Mouse (Mus musculus) spleen, embryonic (tissue): ENCODE data around the gene Magix.

Experiments
- CTCF ChIA-PET: fragments of 350-600 bp; sonication (Branson Sonifier 250); formaldehyde crosslinking; loops from one replicate; lab custom pipeline; 2022; lab: Charles Lee

Magix gene

DNA sequence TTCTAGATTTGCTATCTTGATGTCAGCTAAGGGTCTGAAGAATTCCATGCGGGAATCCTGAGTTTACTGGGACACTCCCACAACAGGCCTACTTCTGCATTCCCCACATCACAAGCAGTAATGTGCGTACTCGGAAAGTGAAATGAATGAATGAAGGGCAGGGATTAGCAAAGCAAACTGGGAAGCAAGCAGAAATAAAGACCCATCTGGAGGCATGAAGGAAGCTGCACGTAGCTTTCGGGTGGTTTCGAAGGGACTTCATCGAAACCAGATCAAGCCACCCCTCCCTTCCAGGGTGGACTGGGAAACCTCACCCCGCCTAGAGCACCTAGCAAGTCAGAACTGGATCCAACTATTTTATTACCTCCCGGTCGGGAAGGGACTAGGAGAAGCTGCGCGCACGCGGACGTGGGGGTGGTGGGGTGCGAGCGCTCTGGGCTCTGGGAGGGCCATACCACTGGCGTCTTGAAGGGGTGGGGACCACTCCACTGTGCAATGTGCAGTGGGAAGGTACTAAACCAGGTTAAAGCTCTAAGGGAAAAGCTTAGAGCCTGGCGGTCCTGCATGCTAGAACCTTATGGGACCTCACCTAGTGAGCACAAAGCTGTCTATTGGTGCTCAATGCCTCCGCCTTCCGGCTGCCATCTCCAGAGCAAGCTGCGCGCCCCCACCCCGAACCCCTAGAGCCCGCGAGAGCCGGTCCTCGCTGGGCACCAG is 6.6 kb downstream of the Magix start:
- CTCF ChIA-PET, result interaction anchor here (0.5 kb wide), 1 partner anchor 25 kb away, joined by 9 read pairs; no protein-coding TSS in a partner anchor

DNA sequence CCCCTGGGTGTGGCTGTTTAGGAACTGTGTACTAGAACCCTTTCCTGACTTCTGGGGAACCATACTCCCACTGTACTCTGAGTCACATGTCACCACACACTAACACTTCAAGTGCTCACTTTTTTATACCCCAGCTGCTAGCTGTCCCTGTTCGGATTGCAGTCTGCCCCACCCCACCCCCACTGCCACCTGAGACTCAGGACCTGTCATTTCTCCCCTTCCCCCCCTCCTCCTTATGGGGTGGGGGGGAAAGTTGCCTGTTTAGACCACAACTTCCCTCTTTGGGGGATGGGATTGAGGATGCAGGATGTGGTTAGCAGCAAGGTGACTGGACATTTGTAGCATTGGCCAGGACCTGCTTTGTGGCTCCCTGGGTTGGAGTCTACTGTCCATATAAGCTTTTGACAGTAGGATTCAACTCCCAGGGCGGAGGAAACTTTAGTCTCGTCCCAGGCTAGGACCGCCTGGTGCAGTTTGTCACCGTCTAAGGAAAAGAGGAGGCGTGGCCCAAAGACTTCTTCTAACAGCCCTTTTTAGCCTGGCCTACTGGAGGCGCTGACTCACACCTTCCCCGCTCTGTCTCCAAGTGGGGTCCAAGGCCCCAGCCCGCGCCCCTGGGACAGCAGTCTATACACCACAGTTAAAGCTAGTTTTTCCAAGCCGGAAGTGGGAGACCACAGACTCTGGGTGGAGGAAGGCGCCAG is 7.3 kb downstream of the Magix start:
- CTCF ChIA-PET, result interaction anchor here (0.5 kb wide), 1 partner anchor 24 kb away, joined by 9 read pairs; no protein-coding TSS in a partner anchor

DNA sequence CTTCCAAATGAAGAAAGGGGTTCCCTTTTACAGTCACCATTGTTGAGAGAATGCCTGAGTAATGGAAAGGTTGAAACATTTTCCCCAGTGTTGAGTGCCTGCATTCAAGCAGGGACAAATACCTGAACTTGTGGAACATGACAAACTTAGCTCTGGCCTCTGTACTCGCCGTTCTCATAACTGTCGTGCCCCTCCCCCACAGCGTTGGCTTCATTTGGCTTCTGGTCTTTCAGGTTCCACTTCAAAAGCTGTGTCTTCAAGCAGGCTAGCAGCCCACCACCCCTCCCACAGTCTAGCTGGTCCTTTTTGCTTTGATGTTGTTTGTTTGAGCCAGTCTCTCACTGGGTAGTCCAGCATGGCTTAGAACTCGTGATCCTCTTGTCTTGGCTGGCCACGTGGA is 8.3 kb downstream of the Magix start:
- CTCF ChIA-PET, result no interaction called here

DNA sequence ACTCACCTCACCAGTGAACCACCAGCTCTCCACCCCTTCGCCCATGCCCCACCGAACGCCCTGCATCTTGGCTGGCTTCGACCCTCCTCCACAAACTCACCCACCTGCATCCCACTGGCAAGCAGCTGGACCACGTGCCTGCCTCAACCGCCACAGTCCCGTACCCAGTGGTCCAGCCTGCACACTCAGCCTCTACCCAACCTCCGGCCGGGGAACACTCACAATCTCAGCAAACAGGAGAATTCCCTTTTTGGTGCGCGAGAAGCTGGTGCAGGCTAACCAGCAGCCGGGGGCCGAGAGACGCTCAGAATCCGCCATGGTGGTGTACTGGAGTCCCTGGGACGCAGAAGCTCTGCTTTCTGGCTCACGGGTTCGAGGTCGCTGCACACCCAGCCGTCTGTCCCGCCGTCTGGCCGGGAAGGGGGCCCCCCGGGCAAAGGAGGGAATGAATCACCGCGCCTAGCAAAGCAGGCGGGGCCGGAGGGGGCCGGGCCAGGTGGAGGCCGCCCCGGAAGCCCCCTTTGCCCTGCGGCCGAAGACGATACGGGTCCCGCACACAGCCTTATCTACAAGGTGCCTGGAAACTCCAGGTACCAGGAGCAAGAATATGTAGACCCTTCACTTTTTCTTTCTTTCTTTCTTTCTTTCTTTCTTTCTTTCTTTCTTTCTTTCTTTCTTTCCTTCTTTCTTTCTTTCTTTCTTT is 10.0 kb downstream of the Magix start, which contains the start of gene Plp2:
Gene Plp2, minus strand, starts transcription at position 470 of the 703 bp plus-strand sequence.
- CTCF ChIA-PET, result interaction anchor here (0.6 kb wide), 2 partner anchors 62 to 117 kb away, joined by 4 to 12 read pairs; no protein-coding TSS in a partner anchor

DNA sequence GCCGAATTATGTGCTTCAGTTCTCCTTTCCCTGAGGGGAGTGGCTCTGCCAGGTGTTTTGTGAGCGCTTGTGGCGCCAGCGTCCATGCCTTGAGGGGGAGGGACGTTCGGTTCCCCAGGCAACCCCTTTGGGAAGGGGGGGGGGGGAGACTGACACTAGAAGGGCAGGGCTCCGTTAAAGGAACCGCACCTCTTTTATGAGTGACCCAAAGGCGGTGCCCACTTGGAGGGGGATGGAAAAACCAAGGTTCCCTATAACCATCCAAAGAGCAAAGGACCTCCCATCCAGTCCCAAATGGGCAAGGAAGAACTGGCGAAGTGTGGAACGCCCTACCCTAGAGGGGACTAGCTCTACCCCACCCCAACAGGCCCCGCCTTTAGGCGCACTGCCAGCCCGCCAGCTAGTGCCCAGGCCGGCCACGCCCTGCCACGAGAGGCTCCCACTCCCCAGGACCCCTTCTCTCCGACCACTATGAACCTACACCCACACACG is 10.6 kb downstream of the Magix start:
- CTCF ChIA-PET, result no interaction called here

DNA sequence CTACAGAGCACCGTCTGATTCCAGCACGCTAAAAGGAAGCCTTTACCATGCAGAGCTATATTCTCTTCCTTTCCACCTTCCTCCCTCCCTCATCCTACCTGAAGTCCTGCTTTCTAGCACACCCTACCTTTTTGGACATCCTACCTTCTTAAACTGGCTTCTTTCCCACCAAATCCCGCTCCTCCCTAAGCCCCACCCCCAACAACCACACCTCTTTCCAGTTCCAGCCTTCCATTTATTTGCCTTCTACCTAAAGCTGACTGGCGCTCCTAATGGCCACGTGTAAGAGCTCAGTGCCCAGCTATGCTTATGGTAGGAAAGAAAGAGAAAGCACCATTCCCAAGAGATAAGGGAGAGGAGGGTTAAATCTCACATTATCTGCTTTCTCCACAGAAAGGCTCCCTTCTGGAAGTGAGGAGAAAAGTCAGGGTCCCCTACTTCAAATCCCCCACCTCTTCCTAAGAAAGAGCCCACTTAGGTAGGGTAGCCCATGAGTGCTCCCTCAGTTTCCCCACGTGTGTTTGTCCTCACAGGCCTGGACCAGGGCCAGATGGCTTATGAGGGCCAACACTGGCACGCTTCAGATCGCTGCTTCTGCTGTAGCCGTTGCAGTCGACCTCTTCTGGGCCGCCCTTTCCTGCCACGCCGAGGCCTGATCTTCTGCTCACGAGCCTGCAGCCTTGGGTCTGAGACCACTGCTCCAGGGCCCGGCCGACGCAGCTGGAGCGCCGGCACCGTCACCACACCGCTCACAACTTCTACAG is 15.1 kb downstream of the Magix start:
- CTCF ChIA-PET, result no interaction called here

DNA sequence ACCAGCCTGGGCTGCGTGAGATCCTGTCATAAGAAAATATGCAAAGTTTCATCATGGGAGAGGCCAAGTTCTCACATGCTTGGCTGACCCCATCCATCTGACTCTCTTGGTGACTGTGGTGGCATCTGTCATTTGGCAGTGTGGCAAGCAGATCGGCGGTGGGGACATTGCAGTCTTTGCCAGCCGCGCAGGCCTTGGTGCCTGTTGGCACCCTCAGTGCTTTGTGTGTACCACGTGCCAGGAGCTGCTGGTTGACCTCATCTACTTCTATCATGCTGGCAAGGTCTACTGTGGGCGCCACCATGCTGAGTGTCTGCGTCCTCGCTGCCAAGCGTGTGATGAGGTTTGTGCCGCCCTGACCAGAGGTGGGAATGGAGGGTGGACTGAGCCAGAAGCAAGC is 16.3 kb downstream of the Magix start:
- CTCF ChIA-PET, result no interaction called here

DNA sequence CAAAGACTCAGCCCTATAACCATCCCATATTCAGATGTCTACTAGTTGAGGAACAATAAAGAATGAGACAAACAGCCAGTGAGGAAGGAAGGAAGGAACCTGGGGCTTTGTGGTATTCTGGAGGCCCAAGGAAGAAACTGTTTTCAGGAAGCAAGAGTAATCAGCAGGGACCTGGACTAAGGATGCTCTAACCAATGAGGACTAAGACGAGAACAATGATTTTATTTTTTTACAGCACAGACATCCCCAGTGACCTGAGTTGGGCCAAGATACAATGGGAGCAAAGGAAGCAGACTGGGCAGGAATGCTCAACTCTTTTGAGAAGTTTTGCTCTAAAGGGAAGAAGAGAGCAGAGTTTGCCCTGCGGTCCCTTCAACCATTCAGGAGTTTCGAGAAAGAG is 18.1 kb downstream of the Magix start:
- CTCF ChIA-PET, result no interaction called here

DNA sequence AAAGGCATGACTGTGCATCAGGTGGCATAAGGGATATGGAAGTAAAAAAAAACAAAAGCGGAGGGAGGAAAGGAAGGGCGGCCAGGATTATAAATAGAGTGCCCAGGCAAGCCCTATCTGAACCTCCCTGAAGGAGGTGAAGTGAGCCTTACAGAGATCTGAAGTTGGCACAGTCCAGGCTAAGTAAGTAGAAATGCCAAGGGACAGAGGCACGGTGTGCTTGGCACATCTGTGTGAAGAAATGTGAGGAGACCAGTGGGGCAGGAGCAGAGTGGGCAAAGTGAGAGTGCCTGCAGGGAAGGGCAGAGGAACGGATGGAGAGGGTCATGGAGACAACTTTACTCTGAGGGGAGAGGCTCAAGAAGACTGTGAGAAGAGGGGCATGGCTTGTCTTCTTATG is 20.0 kb downstream of the Magix start:
- CTCF ChIA-PET, result no interaction called here

DNA sequence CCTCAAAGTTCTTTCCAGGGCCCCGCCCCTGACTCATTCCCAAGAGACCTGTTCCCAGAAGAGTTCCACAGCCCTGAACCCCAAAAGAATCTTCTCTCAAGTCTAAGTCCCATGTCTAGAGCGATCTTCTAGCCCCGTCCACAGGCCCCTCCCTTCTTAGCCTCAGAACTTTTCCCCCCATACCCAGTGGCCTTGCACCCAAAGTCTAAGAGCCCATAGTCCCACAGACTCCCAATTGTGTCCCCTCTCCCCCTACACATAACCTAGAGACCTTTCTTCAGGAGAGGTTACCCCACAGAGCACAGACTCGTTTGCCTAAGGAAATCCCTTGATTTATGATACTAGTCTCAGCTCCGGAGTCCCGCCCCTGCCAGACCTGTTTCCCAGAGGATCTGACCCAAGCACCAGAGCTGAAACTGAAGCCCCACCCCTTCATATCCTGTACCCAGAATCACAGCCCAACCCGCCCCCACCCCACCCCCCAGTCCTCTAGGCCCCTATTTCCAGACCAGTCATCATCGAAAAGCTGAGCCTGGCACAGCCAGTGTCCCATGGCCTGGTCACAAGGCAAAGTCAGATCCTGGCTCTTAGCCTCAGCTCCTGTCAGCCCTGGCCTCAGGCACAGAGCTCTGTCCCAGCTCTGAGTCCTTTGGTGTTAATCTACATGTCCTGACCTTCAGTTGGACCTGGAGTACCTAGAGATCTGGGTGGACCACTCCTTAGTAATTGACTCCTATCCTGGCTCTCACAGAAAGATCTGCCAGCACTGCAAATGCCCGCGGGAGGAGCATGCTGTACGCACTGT is 22.1 kb downstream of the Magix start:
- CTCF ChIA-PET, result no interaction called here

DNA sequence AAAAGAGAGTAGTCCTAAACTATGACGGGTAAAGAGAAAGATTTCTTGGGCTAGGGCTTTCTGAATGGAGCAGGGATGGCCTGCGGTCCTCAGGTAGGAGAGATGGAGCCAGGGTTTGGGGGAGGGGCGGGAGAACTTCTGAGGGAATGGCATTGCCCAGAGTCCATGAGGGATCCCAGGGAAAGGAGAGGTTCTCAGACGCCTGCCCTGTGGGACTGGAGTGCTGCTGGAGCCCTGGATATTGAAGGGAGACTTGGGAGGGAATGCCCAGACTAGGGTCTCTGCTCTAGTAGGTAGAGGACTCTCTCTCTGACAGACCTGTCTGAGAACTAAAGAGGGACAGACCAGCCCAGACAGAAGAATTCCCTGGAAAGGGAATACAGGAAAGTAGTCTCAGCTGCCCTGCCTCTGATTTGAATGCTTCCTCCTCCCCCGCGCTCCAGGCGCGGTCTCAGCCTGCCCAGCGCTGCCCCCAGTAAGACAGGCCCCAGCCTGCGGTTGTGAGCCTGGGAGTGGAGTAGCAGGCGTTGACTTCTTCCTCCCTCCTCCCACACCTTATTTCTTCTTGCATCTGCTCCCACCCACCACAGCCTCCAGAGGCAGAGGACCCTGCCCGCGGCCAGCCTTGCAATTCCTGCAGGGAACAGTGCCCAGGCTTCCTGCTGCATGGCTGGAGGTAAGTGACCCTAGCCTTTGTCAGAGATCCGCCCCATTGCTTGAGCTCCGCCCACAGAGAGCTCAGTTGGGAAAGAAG is 22.8 kb downstream of the Magix start:
- CTCF ChIA-PET, result no interaction called here

DNA sequence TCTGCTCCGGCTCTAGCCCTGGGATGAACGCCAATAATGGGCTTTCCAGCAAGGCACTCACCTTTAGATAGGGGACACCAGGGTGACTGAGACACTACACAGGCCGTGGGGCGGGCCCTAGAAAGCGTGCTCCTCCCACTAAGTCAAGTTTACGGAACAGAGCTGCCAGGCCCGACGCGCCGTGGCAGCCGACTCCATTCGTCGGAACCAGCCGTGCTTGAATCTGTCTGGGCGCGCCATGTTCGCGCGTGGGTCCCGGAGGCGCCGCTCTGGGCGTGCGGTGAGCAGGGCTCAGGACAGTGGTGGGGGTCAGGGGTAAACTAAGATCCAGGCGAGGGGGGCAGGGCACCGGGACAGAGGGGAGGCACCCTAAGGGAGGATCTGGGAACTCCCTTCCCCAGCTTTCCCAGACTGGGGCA is 23.8 kb downstream of the Magix start, which contains the start of gene Prickle3:
Gene Prickle3, plus strand, starts transcription at position 40 of the 419 bp plus-strand sequence.
- CTCF ChIA-PET, result no interaction called here

DNA sequence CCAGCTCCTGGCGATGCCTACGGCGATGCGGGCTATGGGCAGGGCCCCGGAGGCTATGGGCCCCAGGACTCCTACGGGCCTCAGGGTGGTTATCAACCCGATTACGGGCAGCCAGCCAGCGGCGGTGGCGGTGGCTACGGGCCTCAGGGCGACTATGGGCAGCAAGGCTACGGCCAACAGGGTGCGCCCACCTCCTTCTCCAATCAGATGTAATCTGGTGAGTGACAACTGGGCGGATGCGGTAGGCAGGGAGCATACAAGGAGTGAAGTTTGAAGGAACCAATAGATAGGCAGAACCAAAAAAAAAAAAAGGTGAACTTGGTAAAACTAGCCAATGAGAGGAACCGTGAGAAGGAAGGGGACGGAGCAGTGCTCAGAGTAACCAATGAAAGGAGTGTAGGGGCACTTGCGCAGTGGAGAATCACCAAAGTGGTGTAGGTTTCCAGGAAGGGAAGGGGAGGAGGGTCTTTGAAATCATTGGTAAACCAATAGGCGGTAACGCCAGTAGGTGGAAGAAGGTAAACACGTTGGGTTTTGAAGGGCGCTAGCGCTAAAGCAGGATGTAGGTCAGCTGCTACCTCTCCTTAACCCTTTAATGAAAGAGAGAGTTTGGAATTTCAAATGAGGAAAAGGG is 32.3 kb downstream of the Magix start:
- CTCF ChIA-PET, result no interaction called here

DNA sequence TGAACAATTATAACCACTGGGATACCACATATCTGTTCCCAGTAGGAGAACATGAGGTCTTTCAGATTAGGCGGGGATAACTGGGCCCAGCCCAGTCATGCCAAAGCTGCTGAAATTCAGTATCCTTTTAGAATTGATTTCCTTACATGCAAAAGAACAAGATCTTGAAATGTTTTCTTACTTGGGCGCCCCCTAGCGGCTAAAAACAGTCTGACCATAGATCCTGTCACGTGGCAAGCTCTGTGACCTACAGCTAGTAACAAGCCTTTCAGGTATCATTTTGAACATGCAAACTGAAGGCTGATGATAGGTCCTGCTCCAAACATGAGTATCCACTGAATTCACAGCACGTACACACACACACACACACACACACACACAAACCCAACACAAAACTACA is 35.7 kb downstream of the Magix start:
- CTCF ChIA-PET, result interaction anchor here (1.0 kb wide), 1 partner anchor 31 kb away, joined by 7 read pairs; no protein-coding TSS in a partner anchor

DNA sequence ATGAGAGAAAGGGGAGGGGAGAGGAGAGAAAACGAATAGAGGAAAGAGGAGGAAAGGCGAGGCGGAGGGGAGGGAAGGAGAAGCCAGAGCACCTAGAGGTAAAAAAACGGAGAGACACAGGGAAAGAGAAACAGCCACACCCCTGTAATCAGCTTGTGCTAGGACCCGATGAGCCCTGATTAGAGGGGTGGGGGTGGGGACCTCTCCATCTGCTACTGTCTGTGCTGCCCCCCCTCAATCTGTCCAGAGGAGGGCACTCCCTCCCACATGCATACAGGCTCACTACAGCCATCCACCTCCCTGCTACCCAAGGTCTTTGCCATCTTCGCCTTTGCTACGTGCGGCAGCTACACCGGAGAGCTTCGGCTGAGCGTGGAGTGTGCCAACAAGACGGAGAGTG is 40.3 kb downstream of the Magix start:
- CTCF ChIA-PET, result interaction anchor here (0.6 kb wide), 1 partner anchor 552 kb away, joined by 4 read pairs; no protein-coding TSS in a partner anchor

DNA sequence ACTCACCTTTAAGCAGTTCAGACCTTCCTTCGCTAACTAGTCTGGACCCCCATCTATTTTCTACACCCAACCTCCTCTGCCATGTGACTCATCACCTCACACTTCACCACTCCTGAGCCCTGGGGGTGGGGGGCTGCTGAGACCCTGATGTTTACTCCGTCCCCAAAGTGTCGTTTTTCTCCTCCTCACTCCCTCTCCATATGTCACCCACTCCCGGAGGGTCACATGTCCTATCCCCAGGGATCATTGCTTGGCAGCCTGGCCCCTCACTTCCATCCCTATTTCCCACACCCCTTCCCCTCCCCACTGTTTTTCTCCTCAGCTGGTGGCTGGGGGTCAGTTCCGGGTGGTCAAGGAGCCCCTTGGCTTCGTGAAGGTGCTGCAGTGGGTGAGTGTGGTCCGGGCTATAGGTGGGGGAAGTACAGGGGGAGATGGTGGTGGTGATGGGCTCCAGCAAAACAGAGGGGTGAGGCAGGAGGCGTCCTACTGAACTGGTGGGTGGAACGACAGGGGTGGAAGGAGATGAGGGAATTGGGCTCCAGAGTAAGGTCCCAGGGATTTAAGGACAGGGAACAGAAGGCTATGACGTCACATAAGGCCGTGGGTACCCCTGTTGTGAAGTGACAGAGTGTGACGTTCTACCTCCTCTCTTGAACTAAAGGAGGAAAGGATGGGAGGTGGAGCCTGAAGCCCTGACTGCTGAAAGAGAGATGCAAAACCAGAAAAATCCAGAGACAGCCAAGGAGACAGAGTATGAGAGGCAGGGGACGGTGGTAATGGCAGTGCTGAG is 41.3 kb downstream of the Magix start:
- CTCF ChIA-PET, result no interaction called here

DNA sequence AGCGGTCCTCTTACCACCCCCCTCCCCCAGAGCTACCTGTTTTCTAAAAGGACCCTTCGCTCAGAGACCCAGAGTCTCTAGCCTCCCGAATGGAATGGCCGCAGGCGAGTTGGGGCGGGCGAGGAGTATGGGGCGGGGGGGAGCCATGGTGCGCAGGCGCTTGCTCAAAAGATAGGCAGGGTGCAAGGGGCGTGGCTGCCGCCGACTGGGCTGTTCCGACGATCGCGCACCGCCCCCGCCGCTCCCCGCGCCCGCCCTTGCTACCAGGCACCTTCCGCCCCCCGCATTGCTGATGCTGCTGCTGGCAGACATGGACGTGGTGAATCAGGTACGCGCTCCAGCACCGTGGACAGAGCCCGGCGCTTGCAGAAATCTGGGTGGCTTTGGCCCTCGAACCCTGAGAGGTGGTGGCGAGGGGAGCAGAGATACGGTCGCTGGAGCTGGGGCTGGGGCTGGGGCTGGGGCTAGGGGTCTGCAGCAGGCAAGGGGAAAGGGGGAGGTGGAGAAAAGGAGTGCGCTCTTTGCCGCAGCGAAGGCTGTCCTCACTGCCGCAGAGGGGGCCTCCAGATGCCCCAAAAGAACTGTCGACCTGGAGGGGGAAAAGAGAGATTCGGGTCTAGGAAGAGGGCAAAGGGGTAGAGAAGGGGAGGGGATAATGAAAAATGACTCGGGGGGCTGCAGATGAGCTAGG is 42.5 kb downstream of the Magix start, which contains the start of gene Syp:
Gene Syp, plus strand, starts transcription at position 71 of the 691 bp plus-strand sequence.
- CTCF ChIA-PET, result no interaction called here
